Mouse (Mus musculus) heart, postnatal 4 days (tissue): ENCODE data around the gene Gm26620. TPM values are rescaled to one million over a fixed set of nuclear protein-coding genes. Genes with fewer than 3 reads are reported as not detected.
A peak's percentile ranks its signal among the peaks of the same experiment; 100 is the strongest.

ENCODE experiments used
- DNase-seq: peaks from one replicate; pipeline ENCODE4 v3.0.0; 2021
- total RNA-seq, 2 experiments: library from RNA; stranded (reverse); gene quantifications; 2 replicates each; pipeline ENCODE4 v1.2.3; 2021

Gm26620 gene
- under 1 TPM; 0.81 to 0.90 TPM for total RNA-seq

GRCm38 (mm10) chr1:170884978-170885561, at the start of gene Gm26620, which contains the start of gene Dusp12:
Gm26620 (plus strand) TSS chr1:170885065.
Dusp12 (minus strand) TSS chr1:170885540.
- DNase-seq, result peak; percentile 87

- no peak for DNase-seq
Observed at GRCm38 (mm10) chr1:170839685-170840084, 45.2 kb upstream of the Gm26620 start.

- DNase-seq, result peak; percentile 26
Observed at GRCm38 (mm10) chr1:170844380-170844779, 40.5 kb upstream of the Gm26620 start.

GRCm38 (mm10) chr1:170845448-170846307, 39.2 kb upstream of the Gm26620 start:
- peak; percentile 29 for DNase-seq

DNA sequence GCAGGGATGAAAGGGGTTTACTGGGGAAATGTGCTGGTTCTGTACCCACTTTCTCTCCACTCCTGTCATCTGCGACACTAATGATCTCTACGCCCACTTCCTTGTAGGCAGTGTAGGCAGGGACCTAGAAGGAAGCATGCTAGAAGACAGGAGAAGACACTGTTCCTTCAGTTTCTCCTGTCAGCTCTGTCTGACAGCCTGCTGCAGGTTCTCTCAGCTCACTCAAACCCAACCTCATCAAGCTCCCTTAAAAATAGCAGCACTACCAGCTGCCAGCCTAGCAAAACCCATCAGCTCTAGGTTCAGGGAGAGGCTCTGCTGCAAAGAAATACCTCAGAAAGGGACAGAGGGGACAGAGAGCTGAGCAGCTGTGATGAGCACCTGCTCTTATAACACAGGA, 34.9 kb upstream of the Gm26620 start:
- no peak for DNase-seq

- no peak for DNase-seq
Observed at GRCm38 (mm10) chr1:170850637-170851624, 33.9 kb upstream of the Gm26620 start.

GRCm38 (mm10) chr1:170853604-170854003, 31.3 kb upstream of the Gm26620 start:
- no peak for DNase-seq

DNA sequence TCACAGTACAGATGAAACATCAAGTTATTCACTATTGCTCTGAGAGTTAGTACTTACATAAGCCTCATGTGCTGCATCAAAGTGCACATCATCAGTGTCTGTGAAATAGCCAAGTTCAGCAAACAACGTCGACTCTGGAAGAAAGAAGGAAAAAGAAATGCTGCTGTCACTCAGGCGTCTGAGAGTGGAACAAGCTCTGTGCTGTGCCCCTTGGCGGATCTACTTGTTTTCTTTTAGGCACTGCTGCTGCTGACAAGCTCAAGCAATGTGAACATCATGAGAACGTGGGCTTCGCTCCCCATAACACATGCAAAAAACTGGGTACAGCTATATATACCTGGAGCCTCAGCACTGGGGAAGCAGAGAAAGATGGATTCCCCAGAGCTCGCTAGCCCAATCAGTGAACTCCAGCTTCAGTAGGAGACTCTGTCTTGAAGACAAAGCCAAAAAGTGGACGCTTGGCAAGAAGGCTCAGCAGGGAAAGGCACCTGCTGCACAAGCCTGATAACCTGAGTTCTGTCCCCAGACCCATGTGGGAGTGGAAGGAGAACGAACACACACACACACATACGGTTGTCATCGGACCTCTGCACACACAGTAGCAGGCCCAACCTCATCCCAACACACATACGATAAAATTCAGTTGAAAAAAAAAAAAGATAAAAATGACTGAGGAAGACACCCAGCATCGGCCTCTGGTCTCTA, 29.7 kb upstream of the Gm26620 start:
- DNase-seq, result no peak

DNA sequence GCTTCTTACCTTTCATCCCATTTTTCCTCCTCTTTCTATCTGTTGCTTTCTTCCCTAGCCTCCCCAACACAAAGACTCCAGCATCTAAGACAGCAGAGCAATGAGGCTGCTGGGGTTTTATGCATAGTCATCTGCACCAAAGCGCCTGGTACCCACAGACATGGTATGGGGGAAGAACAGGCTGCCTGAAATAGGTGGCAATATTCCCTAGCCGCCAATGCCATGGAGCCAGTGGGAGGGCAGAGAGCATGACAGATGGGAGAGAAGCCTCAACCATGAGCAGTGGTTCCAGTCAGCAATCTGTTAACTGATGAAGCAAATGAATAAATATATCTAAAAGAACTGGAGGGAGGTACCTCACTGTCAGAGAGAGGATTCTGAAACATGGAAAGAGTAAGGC, 27.5 kb upstream of the Gm26620 start:
- no peak for DNase-seq

GRCm38 (mm10) chr1:170858872-170859271, 26.0 kb upstream of the Gm26620 start:
- DNase-seq, result no peak

GRCm38 (mm10) chr1:170861671-170862434, 23.0 kb upstream of the Gm26620 start:
- DNase-seq, result no peak

DNA sequence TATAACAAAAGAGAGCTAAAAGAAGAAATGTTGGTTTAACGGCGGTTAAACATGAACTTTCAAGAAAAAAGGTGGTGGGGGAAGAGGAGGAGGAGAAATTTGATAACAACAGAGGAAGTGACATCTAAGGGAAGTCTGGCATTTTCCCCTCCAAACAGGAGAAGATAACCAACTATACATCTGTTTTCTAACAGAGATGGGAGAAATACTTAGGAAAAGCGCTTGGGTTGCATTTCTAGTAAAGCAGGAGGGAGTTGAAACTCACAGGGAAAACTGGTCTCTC, 22.5 kb upstream of the Gm26620 start:
- DNase-seq, result no peak

DNA sequence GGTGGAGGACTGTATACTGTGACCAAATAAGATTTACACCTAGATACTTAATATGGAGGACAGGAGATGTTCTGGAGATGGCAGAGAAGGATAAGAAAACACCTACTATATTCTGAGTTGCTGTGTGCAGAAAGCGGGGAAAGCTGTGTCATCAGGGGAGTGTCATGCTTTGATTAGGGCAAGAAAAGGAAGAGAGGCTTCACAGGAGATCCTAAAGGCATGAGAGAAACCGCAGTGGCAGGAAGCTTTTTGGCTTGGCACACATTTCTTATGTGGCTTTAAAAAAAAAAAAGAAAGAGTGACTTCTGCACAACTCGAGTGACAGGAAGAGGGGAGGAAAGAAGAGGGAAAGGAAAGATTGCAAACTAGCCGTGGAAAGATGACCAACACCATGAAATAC, 21.8 kb upstream of the Gm26620 start:
- no peak for DNase-seq

DNA sequence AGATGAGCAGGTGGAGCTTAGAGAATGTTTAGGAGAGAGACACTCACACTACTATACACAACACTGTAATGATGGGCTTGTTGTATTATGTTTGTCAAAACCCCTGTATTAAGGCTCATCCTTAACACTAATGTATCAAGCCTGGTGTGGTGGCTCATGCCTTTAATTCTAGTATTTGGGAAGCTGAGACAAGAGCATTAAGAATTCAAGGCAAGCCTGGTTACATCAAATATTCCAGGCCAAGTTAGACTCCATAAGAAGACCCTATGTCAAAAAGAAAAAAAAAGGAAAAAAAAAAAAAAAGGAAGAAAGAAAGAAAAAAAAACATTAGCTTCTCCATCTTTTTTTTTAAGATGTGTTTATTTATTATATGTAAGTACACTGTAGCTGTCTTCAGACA, 20.6 kb upstream of the Gm26620 start:
- DNase-seq, result no peak

DNA sequence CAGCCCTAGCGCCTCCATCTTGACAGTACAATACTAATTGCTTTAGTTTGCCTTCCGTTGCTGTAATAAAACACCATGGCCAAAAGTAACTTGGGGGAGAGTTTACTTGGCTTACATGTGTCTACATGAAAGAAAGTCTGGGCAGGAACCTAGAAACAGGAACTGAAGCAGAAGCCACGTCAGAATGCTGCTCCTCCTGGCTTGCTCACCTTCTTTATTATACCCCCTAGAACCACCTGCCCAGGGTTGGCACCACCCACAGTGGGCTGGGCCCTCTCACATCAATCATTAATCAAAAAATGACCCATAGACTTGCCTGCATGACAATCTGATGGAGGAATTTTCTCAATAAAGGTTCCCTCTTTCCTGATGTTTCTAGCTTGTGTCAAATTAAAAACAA, 20.1 kb upstream of the Gm26620 start:
- no peak for DNase-seq

DNA sequence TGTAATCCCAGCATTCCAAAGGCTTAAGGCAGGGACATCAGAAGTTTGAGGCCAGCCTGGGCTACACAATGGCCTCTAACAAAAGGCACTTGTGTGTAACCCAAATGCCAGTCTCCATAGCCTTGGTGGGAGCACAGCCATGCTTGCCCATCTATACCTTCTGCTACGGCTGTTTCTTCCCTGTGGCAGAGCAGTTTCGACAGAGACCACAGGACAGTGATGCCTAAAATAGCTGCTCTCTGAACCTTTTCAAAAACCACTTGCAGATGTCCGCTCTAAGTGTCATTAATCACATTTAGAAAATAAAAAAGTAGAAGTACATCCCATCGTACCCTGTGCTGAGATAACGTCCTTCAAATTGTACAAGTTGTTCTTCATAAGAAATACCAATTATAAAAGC, 19.5 kb upstream of the Gm26620 start:
- DNase-seq, result no peak

DNA sequence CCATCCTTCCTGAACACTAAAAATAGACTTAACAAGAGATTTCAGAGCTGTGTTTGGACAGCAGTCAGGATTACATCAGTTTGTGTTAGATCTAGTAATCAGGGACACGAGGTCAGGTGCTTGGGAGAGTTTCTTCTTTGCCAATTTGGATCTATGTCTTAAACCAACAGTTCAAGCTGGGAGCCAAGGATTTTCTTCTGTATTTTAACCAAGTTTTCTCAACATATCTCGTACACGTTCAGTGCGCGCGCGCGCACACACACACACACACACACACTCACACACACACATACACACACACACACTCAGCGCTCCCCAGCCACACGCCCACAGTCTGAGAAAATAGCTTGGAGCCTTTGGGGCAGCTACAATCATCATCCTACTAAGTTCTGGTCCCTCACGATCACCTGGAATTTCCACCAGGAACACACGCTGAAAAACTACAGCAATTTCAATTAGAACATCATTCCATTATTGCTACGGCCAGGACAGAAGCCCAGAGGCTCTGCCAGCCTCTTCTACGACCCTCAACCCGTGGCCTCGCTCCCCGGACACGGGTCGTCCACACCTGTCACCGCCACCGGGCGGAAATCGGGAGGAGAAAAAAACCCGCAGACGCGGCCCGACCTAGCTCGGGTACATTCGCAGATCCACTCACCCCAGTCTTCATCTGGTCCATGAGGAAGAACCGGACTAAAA, 17.7 kb upstream of the Gm26620 start:
- peak; percentile 25 for DNase-seq

DNA sequence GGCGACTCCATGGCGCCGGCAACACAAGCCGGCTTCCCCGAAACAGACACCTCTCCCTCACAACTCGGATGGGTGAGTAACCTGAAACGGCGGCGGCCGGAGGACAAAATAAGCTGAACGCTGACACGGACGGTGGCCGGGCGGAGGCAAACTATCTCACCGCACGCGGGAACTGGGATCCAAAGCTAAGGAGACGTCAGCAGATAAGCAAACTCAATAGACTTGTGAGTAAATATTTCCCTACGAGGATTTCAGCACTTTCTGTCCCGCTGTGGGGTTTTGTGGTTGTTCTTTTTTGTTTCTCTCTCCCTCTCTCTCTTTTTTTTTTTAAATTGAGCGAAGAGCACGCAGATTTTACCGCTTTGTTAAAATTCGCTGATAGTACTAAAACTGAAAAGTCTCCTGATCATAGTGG, 17.2 kb upstream of the Gm26620 start, which contains the start of gene Atf6:
TSS of gene Atf6 (minus strand) at position 81 of the 415 bp plus-strand sequence.
- peak; percentile 98 for DNase-seq

DNA sequence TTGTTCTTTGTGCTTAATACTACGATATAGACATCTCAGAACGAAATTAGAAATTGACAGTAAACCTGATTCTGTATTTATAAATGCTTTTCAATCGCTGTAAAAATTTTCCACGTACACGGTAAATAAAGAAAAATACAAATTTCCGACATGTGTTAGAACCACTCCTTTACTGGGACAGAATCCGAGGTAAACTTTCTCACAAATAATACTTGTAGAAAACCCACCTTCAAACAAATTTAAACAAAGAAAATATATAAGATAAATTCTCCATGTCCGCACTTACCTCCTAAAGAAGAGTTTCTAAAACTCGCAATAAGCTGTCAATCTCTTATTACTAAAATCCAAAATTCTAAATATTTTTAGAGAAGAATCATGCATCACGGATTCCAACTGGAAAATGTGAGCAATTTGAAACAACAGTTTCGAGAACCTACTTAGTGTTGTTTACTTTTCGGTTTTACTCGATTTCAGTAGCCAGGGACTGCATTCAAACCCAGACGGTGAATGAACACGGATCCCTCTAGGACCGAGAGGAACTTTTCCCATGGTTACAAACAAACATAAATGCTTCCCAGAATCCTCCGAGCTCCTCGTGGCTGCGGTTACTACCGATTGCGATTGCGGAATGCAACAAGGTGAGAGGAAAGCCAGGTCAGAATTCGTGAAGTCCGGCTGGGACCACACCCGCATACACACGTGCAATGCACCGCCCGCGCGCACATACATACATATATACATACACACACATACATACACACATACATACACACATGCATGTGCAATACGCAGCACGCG, 16.6 kb upstream of the Gm26620 start:
- peak; percentile 65 for DNase-seq

- no peak for DNase-seq
Observed at GRCm38 (mm10) chr1:170868905-170869283, 16.0 kb upstream of the Gm26620 start.
